Mouse (Mus musculus): ENCODE data around the gene Mapk8ip2.

Gene Mapk8ip2

GRCm38 (mm10) chr15:89488182-89488581 lies 34.5 kb downstream of the Mapk8ip2 start:
- no peak for DNase-seq

GRCm38 (mm10) chr15:89488611-89489117 lies 35.0 kb downstream of the Mapk8ip2 start:
- no peak for DNase-seq

- DNase-seq = no peak
These were observed 41.3 kb downstream of the Mapk8ip2 start for GRCm38 (mm10) chr15:89494970-89495369.

- DNase-seq = no peak
These were observed 42.4 kb downstream of the Mapk8ip2 start for GRCm38 (mm10) chr15:89496131-89496530.

- DNase-seq = no peak
These were observed 43.1 kb downstream of the Mapk8ip2 start for GRCm38 (mm10) chr15:89496841-89497240.

- DNase-seq = peak; percentile 54
These were observed 43.8 kb downstream of the Mapk8ip2 start for GRCm38 (mm10) chr15:89497391-89498048.

GRCm38 (mm10) chr15:89498049-89498960 lies 44.6 kb downstream of the Mapk8ip2 start:
- DNase-seq = peak; percentile 38

GRCm38 (mm10) chr15:89498961-89499688 lies 45.4 kb downstream of the Mapk8ip2 start, which contains the start of gene Shank3:
Gene Shank3 (plus strand): TSS chr15:89499623.
- no peak for DNase-seq

GRCm38 (mm10) chr15:89499784-89500220 lies 46.1 kb downstream of the Mapk8ip2 start:
- peak; percentile 50 for DNase-seq

GRCm38 (mm10) chr15:89500221-89500791 lies 46.6 kb downstream of the Mapk8ip2 start:
- DNase-seq = no peak

GRCm38 (mm10) chr15:89501321-89501720 lies 47.6 kb downstream of the Mapk8ip2 start:
- DNase-seq = no peak

- DNase-seq = no peak
These were observed 51.1 kb downstream of the Mapk8ip2 start for GRCm38 (mm10) chr15:89504838-89505237.

- DNase-seq = no peak
These were observed 54.0 kb downstream of the Mapk8ip2 start for GRCm38 (mm10) chr15:89507751-89508150.

GRCm38 (mm10) chr15:89512679-89513078 lies 59.0 kb downstream of the Mapk8ip2 start:
- DNase-seq = no peak

Data from kidney, adult 18-20 months (tissue).